Mouse (Mus musculus) kidney, embryonic 16.5 days (tissue): ENCODE data around the gene Scrt2. TPM values are rescaled to one million over a fixed set of nuclear protein-coding genes. Genes with fewer than 3 reads are reported as not detected.

ENCODE experiments used
- ATAC-seq: fragments of 200-750 bp; cut with Nextera tagmentation; 2 replicates; pipeline ENCODE4 v1.8.0; 2017; ENCODE audit warnings: moderate TSS enrichment; ENCODE audit not compliant: low FRiP score, low TSS enrichment
- H3K27ac ChIP-seq: fragments of 300-500 bp; sonication (generic); 2 replicates; pipeline ENCODE4 v1.5.1; 2014; ENCODE audit warnings: low read length
- H3K27me3 ChIP-seq: fragments of 300-500 bp; sonication (generic); 2 replicates; pipeline ENCODE4 v1.6.1; 2014; ENCODE audit warnings: low read length, control low read depth, mixed read lengths; ENCODE audit not compliant: insufficient read depth
- H3K36me3 ChIP-seq: fragments of 300-500 bp; sonication (generic); 2 replicates; pipeline ENCODE4 v1.6.1; 2014; ENCODE audit warnings: low read length, control low read depth, mixed read lengths; ENCODE audit not compliant: insufficient read depth
- H3K4me1 ChIP-seq: fragments of 300-500 bp; sonication (generic); 2 replicates; pipeline ENCODE4 v1.6.1; 2014; ENCODE audit warnings: low read length, control low read depth, mixed read lengths; ENCODE audit not compliant: insufficient read depth
- H3K4me2 ChIP-seq: fragments of 300-500 bp; sonication (generic); replicated peaks from 2 replicates; pipeline ENCODE4 v1.6.1; 2014; ENCODE audit warnings: low read depth, low read length
- H3K4me3 ChIP-seq: fragments of 300-500 bp; sonication (generic); 2 replicates; pipeline ENCODE4 v1.5.1; 2014; ENCODE audit warnings: mild to moderate bottlenecking, low read length
- H3K9ac ChIP-seq: fragments of 300-500 bp; sonication (generic); replicated peaks from 2 replicates; pipeline ENCODE4 v1.6.1; 2014; ENCODE audit warnings: low read length
- H3K9me3 ChIP-seq: fragments of 300-500 bp; sonication (generic); 2 replicates; pipeline ENCODE4 v1.6.1; 2016; ENCODE audit warnings: low read length, control low read depth
- WGBS: fragments of 180-500 bp; shearing (Covaris S2); extraction: QIAGEN DNeasy Blood & Tissue Kit; methylation state at CpG from one replicate; pipeline ENCODE4 v1.1.7; 2014; 5-methylcytosine and 5-hydroxymethylcytosine counted together
- polyA plus RNA-seq: library from polyadenylated mRNA; unstranded; fragments of >200 nt; fragmentation: Nextera tagmentation; extraction: Ambion mirVana; gene quantifications from 2 replicates; pipeline ENCODE4 v1.2.1, GENCODE M21; 2015

The Scrt2 gene
- polyA plus RNA-seq, 1 experiment from 2014 or later: not detected

- Histone ChIP-seq H3K9me3 (no peaks in the 10 kb centered on the region), H3K27me3 (peaks cover 12% of the 10 kb centered on the region), H3K9ac (no peak overlapping the region), H3K4me1 (peaks cover 10% of the 10 kb centered on the region), H3K27ac (no peak overlapping the region), H3K4me3 (no peak overlapping the region), H3K36me3 (no peaks in the 10 kb centered on the region; the same call in 1 of the 2 replicates), H3K4me2 (no peak overlapping the region)
- 79% methylated on average over 10 of the region's 10 CpGs for WGBS
- ATAC-seq: no peak
Observed at GRCm38 (mm10) chr2:152112970-152113369, 31.6 kb downstream of the Scrt2 start.

GRCm38 (mm10) chr2:152114057-152114975 is 33.0 kb downstream of the Scrt2 start:
- Histone ChIP-seq H3K4me2 (peak overlapping the region; percentile 45), H3K9ac (0 out of 2 replicates have a peak overlapping the region, but pooled peaks have one; percentile 17), H3K4me3 (peak overlapping the region; percentile 24; the same call in 1 of the 2 replicates), H3K36me3 (no peaks in the 10 kb centered on the region), H3K4me1 (peaks cover 10% of the 10 kb centered on the region), H3K27ac (no peak overlapping the region), H3K27me3 (peaks cover 12% of the 10 kb centered on the region), H3K9me3 (no peaks in the 10 kb centered on the region)
- WGBS: 16% methylated on average over 36 of the region's 36 CpGs
- peak; percentile 33; the same call in 1 of the 2 replicates for ATAC-seq

DNA sequence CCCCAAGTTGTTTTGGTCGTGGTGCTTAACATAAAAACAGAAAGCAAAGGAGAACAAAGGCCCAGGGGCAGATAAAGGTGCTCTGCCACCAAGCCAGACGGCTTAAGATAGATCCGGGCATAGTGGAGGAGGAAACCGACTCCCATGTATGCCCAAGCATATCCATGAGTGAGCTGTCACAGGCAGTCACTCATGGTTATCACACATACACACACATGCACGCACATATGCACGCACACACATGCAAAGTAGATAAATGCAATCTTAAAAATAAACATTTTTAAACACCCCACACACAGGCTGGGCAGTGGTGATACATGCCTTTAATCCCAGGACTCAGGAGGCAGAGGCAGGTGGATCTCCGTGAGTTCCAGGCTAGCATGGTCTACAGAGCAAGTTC is 36.4 kb downstream of the Scrt2 start:
- Histone ChIP-seq H3K4me2 (no peak overlapping the region), H3K27ac (no peak overlapping the region), H3K9ac (no peak overlapping the region), H3K9me3 (no peaks in the 10 kb centered on the region), H3K27me3 (peaks cover 12% of the 10 kb centered on the region), H3K4me1 (peaks cover 10% of the 10 kb centered on the region), H3K36me3 (no peaks in the 10 kb centered on the region), H3K4me3 (no peak overlapping the region)
- WGBS: 89% methylated on average over 7 of the region's 7 CpGs
- ATAC-seq: no peak

- no peaks in the 10 kb centered on the region for H3K36me3 ChIP-seq
- no peak for ATAC-seq
- H3K4me2 ChIP-seq: no peak overlapping the region
- H3K27ac ChIP-seq: no peak overlapping the region
- no peak overlapping the region for H3K4me3 ChIP-seq
- H3K27me3 ChIP-seq: peaks cover 12% of the 10 kb centered on the region
- 45% methylated on average over 6 of the region's 6 CpGs for WGBS
- H3K9me3 ChIP-seq: no peaks in the 10 kb centered on the region
- no peak overlapping the region for H3K9ac ChIP-seq
- peaks cover 10% of the 10 kb centered on the region for H3K4me1 ChIP-seq
Observed at GRCm38 (mm10) chr2:152119228-152119865, 38.0 kb downstream of the Scrt2 start.

DNA sequence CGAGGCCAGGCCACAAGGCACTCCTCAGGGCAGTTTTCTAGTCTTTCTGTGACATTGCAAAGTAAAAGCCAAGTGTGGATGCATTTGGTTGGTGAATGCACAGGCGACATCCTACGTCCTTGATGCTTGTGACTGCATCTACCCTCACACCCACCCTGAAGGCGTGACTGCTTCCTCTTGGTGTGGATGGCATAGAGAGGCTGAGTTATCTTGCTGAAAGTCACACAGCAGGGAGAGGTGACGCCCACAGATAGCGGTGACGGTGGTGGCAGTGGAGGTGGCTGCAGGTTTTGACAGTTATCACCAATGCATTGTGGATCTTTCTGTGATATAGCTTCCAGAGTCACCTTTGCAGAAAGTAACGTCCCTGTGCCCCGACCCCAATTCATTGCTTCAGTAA is 41.6 kb downstream of the Scrt2 start:
- Histone ChIP-seq H3K36me3 (no peaks in the 10 kb centered on the region), H3K27me3 (no peaks in the 10 kb centered on the region), H3K4me2 (no peak overlapping the region), H3K4me3 (no peak overlapping the region), H3K27ac (no peak overlapping the region), H3K9me3 (no peaks in the 10 kb centered on the region), H3K9ac (no peak overlapping the region), H3K4me1 (no peaks in the 10 kb centered on the region)
- WGBS: 74% methylated on average over 9 of the region's 9 CpGs
- ATAC-seq: no peak

DNA sequence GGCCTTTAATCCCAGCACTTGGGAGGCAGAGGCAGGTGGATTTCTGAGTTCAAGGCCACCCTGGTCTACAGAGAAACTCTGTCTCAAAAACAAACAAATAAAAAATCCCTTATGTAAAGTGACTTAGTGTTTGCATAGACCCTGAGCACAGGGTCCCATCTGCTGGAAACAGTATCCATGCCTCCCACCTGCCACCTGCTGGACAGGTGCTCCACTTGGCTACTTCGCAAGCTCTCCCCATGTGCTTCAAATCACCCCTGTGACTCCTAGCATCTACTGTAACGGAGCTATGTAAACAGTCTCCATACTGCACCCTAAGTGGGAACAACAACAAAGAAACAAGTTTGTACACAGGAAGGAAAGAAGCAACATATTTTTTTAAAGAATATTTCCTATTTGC is 47.3 kb downstream of the Scrt2 start:
- no peaks in the 10 kb centered on the region for H3K9me3 ChIP-seq
- H3K4me2 ChIP-seq: no peak overlapping the region
- 65% methylated on average over 2 of the region's 2 CpGs for WGBS
- no peak overlapping the region for H3K27ac ChIP-seq
- ATAC-seq: no peak
- H3K36me3 ChIP-seq: no peaks in the 10 kb centered on the region
- no peak overlapping the region for H3K4me3 ChIP-seq
- no peaks in the 10 kb centered on the region for H3K27me3 ChIP-seq
- H3K4me1 ChIP-seq: peaks cover 13% of the 10 kb centered on the region
- H3K9ac ChIP-seq: no peak overlapping the region

GRCm38 (mm10) chr2:152129778-152130177 is 48.4 kb downstream of the Scrt2 start:
- Histone ChIP-seq H3K27ac (no peak overlapping the region), H3K4me3 (no peak overlapping the region), H3K36me3 (no peaks in the 10 kb centered on the region), H3K4me1 (peaks cover 13% of the 10 kb centered on the region), H3K9me3 (no peaks in the 10 kb centered on the region), H3K4me2 (no peak overlapping the region), H3K27me3 (no peaks in the 10 kb centered on the region), H3K9ac (no peak overlapping the region)
- 77% methylated on average over 3 of the region's 3 CpGs for whole genome bisulfite sequencing
- no peak for ATAC-seq

DNA sequence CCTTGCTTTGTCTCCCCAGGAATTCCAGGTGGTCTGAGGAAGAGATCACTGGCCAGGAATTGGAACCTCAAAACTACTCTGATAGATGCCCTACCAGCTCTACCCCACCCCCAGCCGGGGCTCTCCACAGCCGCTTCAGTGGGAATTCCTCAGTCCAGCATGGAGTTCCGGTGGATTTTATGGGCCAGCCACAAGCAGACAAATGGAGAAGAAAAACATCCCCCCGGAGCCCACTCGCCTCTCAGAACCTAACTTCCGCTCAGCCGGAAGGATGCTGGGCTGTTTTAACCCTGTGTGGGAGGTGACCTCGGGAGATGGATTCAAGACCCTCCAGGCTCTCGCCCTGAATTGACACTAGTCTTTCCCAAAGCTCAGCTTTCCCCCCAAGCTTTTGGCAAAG is 50.7 kb downstream of the Scrt2 start:
- Histone ChIP-seq H3K9ac (no peak overlapping the region), H3K4me2 (0 out of 2 replicates have a peak overlapping the region, but pooled peaks have one; percentile 11), H3K9me3 (no peaks in the 10 kb centered on the region), H3K4me3 (no peak overlapping the region), H3K36me3 (no peaks in the 10 kb centered on the region), H3K27ac (no peak overlapping the region), H3K27me3 (no peaks in the 10 kb centered on the region), H3K4me1 (peaks cover 13% of the 10 kb centered on the region)
- 7% methylated on average over 9 of the region's 9 CpGs for WGBS
- ATAC-seq: no peak

- H3K36me3 ChIP-seq: no peaks in the 10 kb centered on the region
- H3K4me2 ChIP-seq: no peak overlapping the region
- no peak for ATAC-seq
- H3K27ac ChIP-seq: no peak overlapping the region
- H3K9me3 ChIP-seq: no peaks in the 10 kb centered on the region
- WGBS: 42% methylated on average over 8 of the region's 8 CpGs
- no peaks in the 10 kb centered on the region for H3K27me3 ChIP-seq
- H3K4me1 ChIP-seq: peaks cover 13% of the 10 kb centered on the region
- no peak overlapping the region for H3K4me3 ChIP-seq
- H3K9ac ChIP-seq: no peak overlapping the region
Observed at GRCm38 (mm10) chr2:152132691-152133090, 51.4 kb downstream of the Scrt2 start.
